Mouse (Mus musculus): ENCODE measurements around the gene Myoz2. TPM values are rescaled to one million over a fixed set of nuclear protein-coding genes. Genes with fewer than 3 reads are reported as not detected.

Gene Myoz2
- polyA plus RNA-seq, 1 experiment from 2014 or later = 1.1 TPM

DNA sequence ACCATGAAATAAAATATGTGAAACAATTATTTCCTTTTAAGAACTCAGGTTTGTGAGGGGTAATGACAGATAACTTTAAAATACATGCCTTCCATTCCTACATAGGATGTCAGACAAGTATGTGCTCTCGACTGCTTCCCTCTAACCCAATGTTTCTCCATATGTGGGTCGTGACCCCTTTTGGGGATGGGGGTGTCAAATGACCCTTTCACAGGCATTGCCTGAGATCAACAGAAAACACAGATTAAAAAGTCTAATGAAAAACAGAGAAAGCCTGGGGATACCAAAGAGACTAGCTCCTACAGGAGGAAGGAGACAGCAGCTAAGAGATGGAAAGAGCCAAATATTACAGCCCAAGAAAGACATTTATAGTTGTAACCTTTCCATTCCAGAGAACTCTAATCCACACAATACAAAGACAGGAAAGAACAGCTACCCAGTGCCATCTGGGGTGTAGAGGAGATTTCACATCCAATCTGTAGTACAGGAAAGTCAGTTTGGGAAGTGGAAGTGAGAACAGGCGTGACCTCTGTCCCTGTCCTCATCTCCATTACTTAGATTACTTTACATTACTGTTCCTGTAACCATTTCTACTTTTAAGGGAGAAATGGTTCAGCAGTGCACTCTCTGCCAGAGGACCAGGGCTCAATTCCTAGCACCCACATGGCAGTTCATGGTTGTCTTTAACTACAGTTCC, 62.5 kb downstream of the Myoz2 start:
- no peak overlapping the region for H3K27ac ChIP-seq (replicated peaks)
- H3K4me2 ChIP-seq (replicated peaks; ENCODE audit: low read depth) = no peak overlapping the region
- H3K4me1 ChIP-seq (replicated peaks; ENCODE audit: control insufficient read depth, insufficient read depth) = no peaks in the 10 kb centered on the region; the same call in 1 of the 2 replicates
- no peak overlapping the region for H3K4me3 ChIP-seq (ENCODE audit: low read depth, low read length)
- WGBS = 83% methylated on average over 3 of the region's 3 CpGs
- ATAC-seq (ENCODE audit: low FRiP score, low TSS enrichment) = no peak
- TF ChIP-seq CTCF (IDR thresholded peaks at IDR 0.05; ENCODE audit: low read depth) (no peak), EP300 (optimal IDR thresholded peaks at IDR 0.05) (no peak)
- no peaks in the 10 kb centered on the region for H3K27me3 ChIP-seq (ENCODE audit: control insufficient read depth, insufficient read depth, low read length)
- no peaks in the 10 kb centered on the region for H3K9me3 ChIP-seq (ENCODE audit: control insufficient read depth, low read length)
- DNase-seq (ENCODE audit: low spot score) = no peak
- H3K36me3 ChIP-seq (ENCODE audit: control insufficient read depth, insufficient read depth, low read length) = peaks cover 8% of the 10 kb centered on the region
- H3K9ac ChIP-seq (ENCODE audit: low read length) = no peak overlapping the region

DNA sequence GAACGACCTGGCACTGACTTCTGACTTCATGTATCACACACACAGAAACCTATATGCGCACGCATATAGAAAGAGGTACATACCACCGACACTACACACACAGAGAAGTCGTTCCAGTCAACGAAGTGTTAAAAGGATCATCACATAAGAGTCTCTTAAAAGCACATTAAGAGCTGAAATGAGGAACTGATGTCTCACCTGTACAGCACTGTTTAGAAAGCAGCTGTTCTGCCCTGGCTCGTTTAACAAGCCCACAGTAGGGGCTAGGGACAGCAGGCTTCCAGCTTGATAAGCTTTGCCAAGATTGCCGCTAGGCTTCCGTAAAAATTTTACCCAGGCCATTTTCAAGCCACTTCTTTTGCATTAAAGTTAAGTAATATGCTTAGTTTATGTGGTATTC, 66.4 kb downstream of the Myoz2 start:
- no peak for DNase-seq (ENCODE audit: low spot score)
- ATAC-seq (ENCODE audit: low FRiP score, low TSS enrichment) = no peak
- TF ChIP-seq CTCF (IDR thresholded peaks at IDR 0.05; ENCODE audit: low read depth) (no peak), EP300 (optimal IDR thresholded peaks at IDR 0.05) (no peak)
- no peak overlapping the region for H3K9ac ChIP-seq (ENCODE audit: low read length)
- WGBS = 87% methylated on average over 9 of the region's 9 CpGs
- H3K4me1 ChIP-seq (replicated peaks; ENCODE audit: control insufficient read depth, insufficient read depth) = no peaks in the 10 kb centered on the region
- no peak overlapping the region for H3K4me2 ChIP-seq (replicated peaks; ENCODE audit: low read depth)
- no peaks in the 10 kb centered on the region for H3K27me3 ChIP-seq (ENCODE audit: control insufficient read depth, insufficient read depth, low read length)
- H3K4me3 ChIP-seq (ENCODE audit: low read depth, low read length) = no peak overlapping the region
- no peaks in the 10 kb centered on the region for H3K9me3 ChIP-seq (ENCODE audit: control insufficient read depth, low read length)
- no peak overlapping the region for H3K27ac ChIP-seq (replicated peaks)
- H3K36me3 ChIP-seq (ENCODE audit: control insufficient read depth, insufficient read depth, low read length) = peaks cover 8% of the 10 kb centered on the region

DNA sequence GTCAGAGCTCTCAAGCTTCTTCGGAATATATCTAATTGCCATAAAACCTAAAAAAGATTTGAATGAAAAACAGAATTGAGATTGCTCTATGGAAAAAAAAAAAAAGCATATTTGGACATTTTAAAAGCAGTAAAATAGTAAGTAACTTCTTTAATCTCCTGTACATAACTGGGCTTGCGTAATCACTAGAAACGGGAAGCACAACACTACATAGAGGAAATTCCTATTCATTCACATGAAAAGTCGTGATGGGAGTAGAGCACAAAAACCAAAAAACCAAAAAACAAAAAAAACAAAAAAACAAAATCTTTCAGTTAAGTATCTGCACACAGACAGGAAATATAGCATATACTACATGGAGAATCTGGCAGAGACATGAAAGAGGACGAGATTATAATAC, 70.5 kb downstream of the Myoz2 start:
- TF ChIP-seq EP300 (optimal IDR thresholded peaks at IDR 0.05) (no peak), CTCF (IDR thresholded peaks at IDR 0.05; ENCODE audit: low read depth) (no peak)
- ATAC-seq (ENCODE audit: low FRiP score, low TSS enrichment) (no peak), DNase-seq (ENCODE audit: low spot score) (no peak)
- H3K4me1 ChIP-seq (replicated peaks; ENCODE audit: control insufficient read depth, insufficient read depth) = no peaks in the 10 kb centered on the region
- no peak overlapping the region for H3K27ac ChIP-seq (replicated peaks)
- 72% methylated on average over 5 of the region's 5 CpGs for WGBS
- H3K4me3 ChIP-seq (ENCODE audit: low read depth, low read length) = no peak overlapping the region
- peaks cover 10% of the 10 kb centered on the region for H3K36me3 ChIP-seq (ENCODE audit: control insufficient read depth, insufficient read depth, low read length)
- no peak overlapping the region for H3K4me2 ChIP-seq (replicated peaks; ENCODE audit: low read depth)
- no peak overlapping the region for H3K9ac ChIP-seq (ENCODE audit: low read length)
- H3K9me3 ChIP-seq (ENCODE audit: control insufficient read depth, low read length) = no peaks in the 10 kb centered on the region
- no peaks in the 10 kb centered on the region for H3K27me3 ChIP-seq (ENCODE audit: control insufficient read depth, insufficient read depth, low read length)

Small RNAs within 50 kb of the gene (microRNA-seq; reads per million reads assigned to microRNA genes)
- not detected for gene Gm22066

Other genes with a start within 250 kb of the Myoz2 start
- gene Fabp2, start 139.9 kb downstream of the Myoz2 start, polyA plus RNA-seq (2015; fragmentation: Nextera tagmentation; extraction: Ambion mirVana) = 18.2 and 21.5 TPM in 2 replicates
- not detected in 2 replicates for gene Gm10959, start 115.7 kb downstream of the Myoz2 start, polyA plus RNA-seq (2015; fragmentation: Nextera tagmentation; extraction: Ambion mirVana)
- 385 and 409 TPM in 2 replicates for gene 1810037I17Rik, start 110.8 kb downstream of the Myoz2 start, polyA plus RNA-seq (2015; fragmentation: Nextera tagmentation; extraction: Ambion mirVana)
- 24.2 and 27.8 TPM in 2 replicates for gene Usp53, start 50.5 kb downstream of the Myoz2 start, polyA plus RNA-seq (2015; fragmentation: Nextera tagmentation; extraction: Ambion mirVana)
- 19.9 and 20.7 TPM in 2 replicates for gene Synpo2, start 201.1 kb upstream of the Myoz2 start, polyA plus RNA-seq (2015; fragmentation: Nextera tagmentation; extraction: Ambion mirVana)
- 53.1 and 55.6 TPM in 2 replicates for gene Sec24d, start 232.4 kb upstream of the Myoz2 start, polyA plus RNA-seq (2015; fragmentation: Nextera tagmentation; extraction: Ambion mirVana)